Mouse (Mus musculus) liver, embryonic 18 days (tissue): Measurements from ENCODE around the gene Olfr1140. TPM values are rescaled to one million over a fixed set of nuclear protein-coding genes. Genes with fewer than 3 reads are reported as not detected.

Experiments
- polyA plus RNA-seq: library from polyadenylated mRNA; depleted of rRNA; stranded (reverse); fragments of >200 nt; gene quantifications from 2 replicates; pipeline ENCODE4 v1.2.3, GENCODE M21; 2012; rRNA removed

Gene Olfr1140
- polyA plus RNA-seq, result not detected in 2 replicates

DNA sequence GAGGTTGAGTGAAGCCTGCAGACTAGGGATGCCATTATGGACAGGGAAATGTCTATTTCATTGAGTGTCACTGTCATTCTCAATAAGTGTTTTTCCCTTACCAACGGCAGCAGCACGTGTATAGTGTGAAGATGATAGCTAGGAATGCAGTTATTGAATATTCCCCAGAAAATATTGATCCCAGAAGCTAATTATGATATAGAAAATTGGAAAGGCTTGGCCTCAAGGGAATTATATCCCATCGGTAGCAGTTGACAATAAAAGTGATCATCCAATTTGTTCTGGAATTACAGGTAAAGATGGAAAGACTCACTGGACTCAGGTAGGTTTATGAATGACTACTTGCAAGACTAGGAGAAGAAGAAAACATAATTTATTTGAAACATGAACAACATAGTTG, at the start of gene Olfr1140:
Gene Olfr1140, plus strand, starts transcription at position 301 of the 400 bp plus-strand sequence.

DNA sequence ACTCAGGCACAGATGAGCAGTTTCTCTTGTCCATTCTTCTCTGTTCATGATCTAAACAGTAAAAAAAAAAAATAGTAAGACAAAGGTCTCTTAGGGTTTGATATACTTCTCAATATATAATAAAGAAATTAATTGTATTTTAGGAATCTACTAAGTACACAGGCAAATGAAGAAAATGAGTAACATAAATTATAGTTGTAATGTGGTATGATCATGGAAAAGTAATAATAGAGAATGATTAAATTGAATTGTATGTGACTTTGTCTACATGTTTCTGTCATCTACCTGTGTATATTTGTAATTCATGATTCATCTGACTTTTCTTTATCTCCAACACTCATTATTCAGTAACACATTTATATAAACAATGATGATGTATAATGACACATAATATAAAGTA, 49.7 kb upstream of the Olfr1140 start, which contains the start of gene Olfr1136:
Gene Olfr1136, minus strand, starts transcription at position 101 of the 400 bp plus-strand sequence.

DNA sequence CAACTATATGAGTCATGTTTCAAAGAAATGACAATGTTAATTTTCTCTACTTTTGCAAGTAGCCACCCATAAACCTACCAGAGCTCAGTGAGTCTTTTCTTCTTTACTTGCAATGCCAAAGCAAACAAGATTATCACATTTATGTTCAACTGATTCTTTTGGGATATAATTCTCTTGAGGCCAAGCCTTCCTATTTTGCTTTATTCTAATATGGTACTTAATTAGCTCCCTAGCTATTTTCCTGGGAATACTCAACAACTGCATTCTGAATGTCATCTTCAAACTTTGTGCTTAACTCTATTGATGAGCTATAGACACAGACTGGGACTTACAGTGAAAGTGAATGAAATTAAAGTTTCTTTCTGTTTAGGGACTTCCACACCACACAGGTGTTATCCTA, 30.5 kb upstream of the Olfr1140 start, which contains the start of gene Olfr1137:
Gene Olfr1137, minus strand, starts transcription at position 101 of the 400 bp plus-strand sequence.

DNA sequence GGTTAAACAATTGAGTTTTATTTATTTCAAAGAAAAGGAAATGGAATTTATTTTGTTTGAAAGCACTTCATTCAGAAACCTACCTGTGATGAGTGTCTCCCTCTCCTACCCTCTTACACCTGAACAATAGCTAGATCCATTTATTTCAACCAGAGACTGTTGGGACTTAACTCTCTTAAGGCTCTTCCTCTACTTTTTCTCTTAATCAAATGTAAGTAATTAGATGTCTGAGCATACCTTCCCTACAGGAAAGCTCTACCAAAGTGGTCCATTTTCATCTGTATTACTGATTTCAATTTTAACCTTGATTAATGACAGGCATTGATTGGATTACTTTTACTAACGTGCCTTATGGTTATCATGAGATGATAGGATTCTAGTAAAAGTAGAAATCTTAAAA, 3.7 kb upstream of the Olfr1140 start, which contains the start of gene Olfr1138:
Gene Olfr1138, minus strand, starts transcription at position 101 of the 400 bp plus-strand sequence.

DNA sequence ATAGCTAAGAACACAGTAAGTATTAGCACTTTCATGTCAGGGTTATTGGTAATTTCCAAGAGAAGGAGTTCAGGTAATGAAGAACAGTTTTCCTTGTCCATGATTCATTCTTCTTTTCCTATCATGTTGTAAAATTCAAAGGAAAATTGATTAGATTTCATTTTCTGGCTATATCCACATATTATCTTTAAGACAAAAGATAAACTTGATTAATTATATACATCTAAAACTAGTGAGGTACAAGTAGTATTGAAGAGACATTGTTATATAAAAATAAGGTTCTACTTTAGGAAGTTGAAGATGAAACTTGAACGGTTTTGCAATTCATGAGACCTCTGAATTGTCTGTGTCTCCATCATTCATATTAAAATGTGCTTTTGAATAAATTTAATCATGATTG, 10.3 kb downstream of the Olfr1140 start, which contains the start of gene Olfr1141:
Gene Olfr1141, minus strand, starts transcription at position 101 of the 400 bp plus-strand sequence.

DNA sequence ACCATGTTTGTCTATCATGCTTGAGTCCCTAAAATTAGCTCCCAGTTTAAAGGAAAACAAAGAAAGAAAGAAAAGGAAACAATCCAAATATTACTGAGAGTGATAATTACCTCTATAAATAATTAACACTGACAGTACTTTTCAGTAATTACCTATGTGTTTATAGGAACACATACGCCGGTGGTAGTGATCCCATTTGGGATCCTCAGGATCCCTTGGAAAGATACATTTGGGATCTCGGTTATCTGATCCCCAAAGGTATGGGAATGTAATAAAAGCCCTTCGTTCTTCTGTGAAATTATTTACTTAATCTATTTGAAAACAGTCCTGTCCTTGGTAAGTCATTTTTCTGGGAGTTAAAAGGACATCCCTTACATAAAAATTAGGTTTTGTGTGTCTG, 35.6 kb downstream of the Olfr1140 start, which contains the start of gene Olfr152:
Gene Olfr152, plus strand, starts transcription at position 301 of the 400 bp plus-strand sequence.

Other genes starting within 250 kb of the Olfr1140 start
- not detected in 2 replicates for gene Pramel7, start 246.7 kb upstream of the Olfr1140 start, polyA plus RNA-seq
- not detected in 2 replicates for gene Pramel6, start 237.2 kb upstream of the Olfr1140 start, polyA plus RNA-seq
- gene Olfr153, start 212.0 kb upstream of the Olfr1140 start, polyA plus RNA-seq, result not detected in 2 replicates
- gene Olfr1128, start 198.2 kb upstream of the Olfr1140 start, polyA plus RNA-seq, result not detected in 2 replicates
- not detected in 2 replicates for gene Olfr1129, start 169.8 kb upstream of the Olfr1140 start, polyA plus RNA-seq
- gene Olfr1130, start 137.5 kb upstream of the Olfr1140 start, polyA plus RNA-seq, result not detected in 2 replicates
- gene Olfr1131, start 116.6 kb upstream of the Olfr1140 start, polyA plus RNA-seq, result not detected in 2 replicates
- gene Olfr1132, start 106.2 kb upstream of the Olfr1140 start, polyA plus RNA-seq, result not detected in 2 replicates
- gene Olfr1133, start 96.4 kb upstream of the Olfr1140 start, polyA plus RNA-seq, result not detected in 2 replicates
- not detected in 2 replicates for gene Olfr1134, start 85.3 kb upstream of the Olfr1140 start, polyA plus RNA-seq
- not detected in 2 replicates for gene Olfr1135, start 70.1 kb upstream of the Olfr1140 start, polyA plus RNA-seq
- not detected in 2 replicates for gene Olfr1136, start 49.8 kb upstream of the Olfr1140 start, polyA plus RNA-seq
- gene Olfr1137, start 30.6 kb upstream of the Olfr1140 start, polyA plus RNA-seq, result not detected in 2 replicates
- gene Olfr1138, start 3.8 kb upstream of the Olfr1140 start, polyA plus RNA-seq, result not detected in 2 replicates
- gene Olfr1141, start 10.2 kb downstream of the Olfr1140 start, polyA plus RNA-seq, result not detected in 2 replicates
- not detected in 2 replicates for gene Olfr152, start 35.7 kb downstream of the Olfr1140 start, polyA plus RNA-seq
- gene Olfr1143, start 56.8 kb downstream of the Olfr1140 start, polyA plus RNA-seq, result not detected in 2 replicates
- not detected in 2 replicates for gene Olfr1145, start 66.1 kb downstream of the Olfr1140 start, polyA plus RNA-seq
- gene Olfr1148, start 86.8 kb downstream of the Olfr1140 start, polyA plus RNA-seq, result not detected in 2 replicates
- not detected in 2 replicates for gene Olfr1150-ps1, start 100.2 kb downstream of the Olfr1140 start, polyA plus RNA-seq
- gene Olfr1151, start 112.1 kb downstream of the Olfr1140 start, polyA plus RNA-seq, result not detected in 2 replicates
- not detected in 2 replicates for gene Olfr1152, start 122.7 kb downstream of the Olfr1140 start, polyA plus RNA-seq
- not detected in 2 replicates for gene Olfr1153, start 151.2 kb downstream of the Olfr1140 start, polyA plus RNA-seq
- not detected in 2 replicates for gene Olfr1154, start 161.4 kb downstream of the Olfr1140 start, polyA plus RNA-seq
- not detected in 2 replicates for gene Olfr1155, start 201.4 kb downstream of the Olfr1140 start, polyA plus RNA-seq
- not detected in 2 replicates for gene Olfr1156, start 209.3 kb downstream of the Olfr1140 start, polyA plus RNA-seq
- gene Olfr1157, start 224.5 kb downstream of the Olfr1140 start, polyA plus RNA-seq, result not detected in 2 replicates
- gene Olfr74, start 230.9 kb downstream of the Olfr1140 start, polyA plus RNA-seq, result not detected in 2 replicates
- not detected in 2 replicates for gene Olfr1158, start 246.4 kb downstream of the Olfr1140 start, polyA plus RNA-seq